Mouse (Mus musculus) 3134 (cell line): ENCODE measurements around the gene Mycs.

Experiments
- DNase-seq: peaks from one replicate; pipeline ENCODE4 v3.0.0-alpha.2; 2011; ENCODE audit warnings: low spot score; ENCODE audit not compliant: insufficient read length; ENCODE audit errors: extremely low read depth

The Mycs gene

GRCm38 (mm10) chrX:5469165-5469564 is at the start of gene Mycs:
Gene Mycs (minus strand): TSS chrX:5469265.
- no peak for DNase-seq

GRCm38 (mm10) chrX:5468022-5468421 is 1.0 kb downstream of the Mycs start:
- DNase-seq = no peak
